Mouse (Mus musculus) embryonic facial prominence, embryonic 15.5 days (tissue): ENCODE measurements around the gene Sox21. TPM values are rescaled to one million over a fixed set of nuclear protein-coding genes. Genes with fewer than 3 reads are reported as not detected.

Experiments used
- ATAC-seq: fragments of 200-750 bp; cut with Nextera tagmentation; 2 replicates; pipeline ENCODE4 v1.8.0; 2017; ENCODE audit warnings: low read depth, moderate TSS enrichment; ENCODE audit not compliant: insufficient number of reproducible peaks, low FRiP score, low TSS enrichment
- H3K27ac ChIP-seq: fragments of 300-500 bp; sonication (generic); replicated peaks from 2 replicates; pipeline ENCODE4 v1.5.1; 2015; ENCODE audit warnings: mild to moderate bottlenecking, inconsistent platforms
- H3K27me3 ChIP-seq: fragments of 300-500 bp; sonication (generic); 2 replicates; pipeline ENCODE4 v1.6.1; 2015; ENCODE audit warnings: inconsistent platforms
- H3K36me3 ChIP-seq: fragments of 300-500 bp; sonication (generic); 2 replicates; pipeline ENCODE4 v1.6.1; 2015; ENCODE audit warnings: mild to moderate bottlenecking, inconsistent platforms
- H3K4me1 ChIP-seq: fragments of 300-500 bp; sonication (generic); 2 replicates; pipeline ENCODE4 v1.6.1; 2015; ENCODE audit warnings: inconsistent platforms
- H3K4me2 ChIP-seq: fragments of 300-500 bp; sonication (generic); replicated peaks from 2 replicates; pipeline ENCODE4 v1.6.1; 2015; ENCODE audit warnings: mild to moderate bottlenecking, inconsistent platforms
- H3K4me3 ChIP-seq: fragments of 300-500 bp; sonication (generic); replicated peaks from 2 replicates; pipeline ENCODE4 v1.5.1; 2015; ENCODE audit warnings: mild to moderate bottlenecking, inconsistent platforms
- H3K9ac ChIP-seq: fragments of 300-500 bp; sonication (generic); 2 replicates; pipeline ENCODE4 v1.6.1; 2015; ENCODE audit warnings: inconsistent platforms
- H3K9me3 ChIP-seq: fragments of 300-500 bp; sonication (generic); replicated peaks from 2 replicates; pipeline ENCODE4 v1.6.1; 2016; ENCODE audit warnings: inconsistent platforms
- WGBS: fragments of 180-500 bp; shearing (Covaris S2); methylation state at CpG from one replicate; pipeline ENCODE4 v1.1.7; 2015; 5-methylcytosine and 5-hydroxymethylcytosine counted together
- microRNA-seq: library from miRNA; unstranded; fragments of <30 nt; microRNA quantifications from one replicate; pipeline ENCODE4, GENCODE M21; 2016; ENCODE audit warnings: borderline number of aligned reads
- polyA plus RNA-seq: library from polyadenylated mRNA; unstranded; fragments of >200 nt; fragmentation: Nextera tagmentation; extraction: Ambion mirVana; gene quantifications from 2 replicates; pipeline ENCODE4 v1.2.1, GENCODE M21; 2015

Gene Sox21
- polyA plus RNA-seq, 1 experiment from 2014 or later: 4.7 TPM

GRCm38 (mm10) chr14:118193001-118193628, 43.7 kb downstream of the Sox21 start:
- Histone ChIP-seq H3K27me3 (peaks cover 33% of the 10 kb centered on the region), H3K9me3 (no peaks in the 10 kb centered on the region), H3K4me2 (no peak overlapping the region), H3K9ac (no peak overlapping the region), H3K4me1 (no peaks in the 10 kb centered on the region), H3K27ac (no peak overlapping the region), H3K4me3 (no peak overlapping the region), H3K36me3 (no peaks in the 10 kb centered on the region)
- WGBS: 41% methylated on average over 10 of the region's 10 CpGs
- no peak for ATAC-seq

- H3K27ac ChIP-seq: no peak overlapping the region
- no peak for ATAC-seq
- peaks cover 33% of the 10 kb centered on the region for H3K27me3 ChIP-seq
- no peak overlapping the region for H3K9ac ChIP-seq
- no peaks in the 10 kb centered on the region for H3K9me3 ChIP-seq
- no peaks in the 10 kb centered on the region for H3K36me3 ChIP-seq
- 80% methylated on average over 9 of the region's 9 CpGs for WGBS
- no peak overlapping the region for H3K4me2 ChIP-seq
- no peaks in the 10 kb centered on the region for H3K4me1 ChIP-seq
- H3K4me3 ChIP-seq: no peak overlapping the region
Observed at GRCm38 (mm10) chr14:118191442-118191841, 45.4 kb downstream of the Sox21 start.

Small RNAs within 50 kb of the gene (microRNA-seq; reads per million reads assigned to microRNA genes)
- gene Mir6241: not detected

Other genes with a start within 250 kb of the Sox21 start
- gene Dct, start 184.8 kb downstream of the Sox21 start, polyA plus RNA-seq: 26.0 and 30.3 TPM in 2 replicates
- 32.8 and 34.0 TPM in 2 replicates for gene Tgds, start 104.3 kb downstream of the Sox21 start, polyA plus RNA-seq
- gene Gpr180, start 99.9 kb downstream of the Sox21 start, polyA plus RNA-seq: 70.7 and 78.0 TPM in 2 replicates
- gene Gm9376, start 29.9 kb upstream of the Sox21 start, polyA plus RNA-seq: not detected in 2 replicates